Mouse (Mus musculus) cerebellum, adult 18-20 months (tissue): ENCODE data around the gene Olfr49.

Experiments
- DNase-seq, 2 experiments: peaks; one replicate each; pipeline ENCODE4 v3.0.0; 2021

Olfr49 gene

DNA sequence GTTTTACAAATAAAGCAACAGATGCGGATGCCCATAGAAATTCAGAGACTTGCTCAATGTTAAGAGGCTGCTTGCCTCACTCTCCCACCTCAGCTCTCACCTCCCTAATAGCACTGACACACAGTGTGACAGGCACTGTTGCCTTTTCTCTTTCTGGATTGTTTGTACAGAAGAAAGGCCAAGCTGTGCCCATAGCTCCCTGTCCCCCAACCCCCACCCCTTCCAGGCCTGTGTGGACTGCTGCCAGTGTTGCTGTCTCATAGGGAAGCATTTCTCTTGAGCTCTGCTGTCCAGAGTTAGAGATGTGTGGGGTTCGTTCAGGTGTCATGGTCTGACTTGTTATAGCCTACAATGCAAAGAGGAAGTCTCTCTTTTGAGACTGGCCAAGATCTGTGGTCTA is 24.5 kb downstream of the Olfr49 start:
- peak in 1 of 2 experiments; percentile 30 for DNase-seq

DNA sequence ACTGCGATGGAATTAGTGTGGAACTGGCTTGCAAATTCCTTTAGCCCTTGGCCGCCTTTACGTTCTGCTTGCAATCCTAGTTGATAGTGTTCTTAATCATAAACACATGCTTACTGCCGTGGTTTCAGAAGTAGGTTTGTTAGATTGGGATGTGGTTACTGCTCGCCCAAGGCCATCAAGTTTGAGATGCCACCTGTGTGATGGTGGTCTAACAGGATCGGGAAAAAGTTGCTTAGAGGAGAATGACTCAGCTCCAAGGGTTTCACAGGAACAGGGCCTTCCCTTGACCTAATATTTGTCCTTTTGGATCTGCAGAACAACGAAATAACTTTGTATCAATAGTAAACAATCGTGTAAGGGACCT is 25.0 kb downstream of the Olfr49 start:
- DNase-seq = no peak

DNA sequence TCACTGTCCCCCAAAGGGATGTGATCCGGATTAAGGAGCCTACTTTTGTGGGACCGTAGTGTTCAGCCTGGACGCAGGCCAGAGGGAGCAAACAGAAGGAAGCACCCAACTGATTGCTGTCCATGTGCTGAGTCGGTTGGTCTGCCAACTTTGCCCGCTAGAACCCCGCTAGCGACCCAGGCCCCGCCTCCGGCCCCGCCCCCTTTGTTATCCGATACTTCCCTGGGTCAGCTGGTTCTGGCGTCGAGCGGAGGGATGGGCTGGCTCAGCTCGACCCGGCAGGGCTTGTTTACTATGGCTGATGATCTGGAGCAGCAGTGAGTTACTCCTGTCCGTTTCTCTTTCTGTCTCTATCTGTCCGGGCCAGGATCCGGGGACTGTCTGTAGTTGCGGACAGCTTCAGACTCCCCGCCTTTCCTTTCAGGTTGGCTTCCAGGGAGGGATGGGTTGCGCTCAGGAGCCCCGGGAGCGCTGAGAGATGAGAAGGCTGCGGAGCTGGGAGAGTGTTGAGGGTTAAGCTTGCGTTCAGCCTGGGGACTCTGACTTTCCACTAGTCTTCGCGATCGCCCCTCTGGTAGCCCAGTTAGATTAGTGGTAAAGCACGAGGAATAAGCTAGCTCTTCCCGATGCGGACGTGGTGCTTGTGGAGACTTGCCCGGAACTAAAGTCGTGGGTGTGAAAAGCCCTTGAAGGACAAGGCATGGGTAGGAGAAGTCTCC is 25.6 kb downstream of the Olfr49 start:
- peak; percentile 90 to 94 for DNase-seq

DNA sequence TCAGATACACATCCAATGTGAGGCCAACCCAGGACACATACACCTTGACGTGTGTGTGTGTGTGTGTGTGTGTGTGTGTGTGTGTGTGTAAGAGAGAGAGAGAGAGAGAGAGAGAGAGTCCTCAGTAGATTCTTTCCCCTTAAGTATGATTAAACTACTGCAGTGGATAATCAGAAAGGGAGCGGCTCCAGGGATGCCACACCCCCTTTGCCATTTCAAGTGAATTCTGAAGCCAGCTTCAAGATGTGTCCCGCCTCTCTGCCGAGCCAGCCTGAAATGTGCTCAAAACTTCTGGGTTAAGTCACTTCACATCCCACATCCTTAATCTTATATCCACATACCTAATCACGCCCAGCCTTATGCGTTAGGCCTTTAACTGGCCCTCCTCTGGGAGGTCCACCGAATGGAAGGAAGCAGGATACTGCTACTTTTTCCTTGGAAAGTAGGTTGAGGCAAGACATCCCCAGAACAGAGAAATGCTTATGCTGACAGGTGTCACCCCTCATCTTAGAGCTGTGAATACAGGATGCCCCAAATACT is 26.5 kb downstream of the Olfr49 start:
- no peak for DNase-seq

DNA sequence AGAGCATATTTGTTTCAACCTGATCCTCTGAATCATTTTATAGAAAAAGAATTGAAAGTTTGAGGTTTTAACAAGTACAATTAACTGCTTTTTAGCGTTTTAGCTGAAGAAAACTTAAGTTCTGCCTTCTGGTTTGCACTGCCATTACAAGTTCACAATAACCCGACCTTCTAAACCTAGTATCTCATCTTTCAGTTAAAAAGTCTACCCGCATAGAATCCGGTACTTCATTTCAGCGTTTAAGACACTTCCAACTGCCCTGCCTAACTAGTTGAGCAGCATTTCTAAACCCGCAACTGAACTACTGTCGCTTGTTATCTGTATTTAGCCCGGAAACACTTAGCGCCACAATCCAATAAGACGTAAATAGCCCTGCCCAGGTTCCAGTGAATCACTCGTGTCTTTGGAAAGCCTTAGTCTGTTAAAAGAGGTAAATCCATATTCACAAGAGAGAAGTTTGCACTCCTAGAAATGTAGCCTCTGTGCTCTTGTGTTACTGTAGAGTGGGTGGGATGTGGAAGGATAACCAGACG is 30.0 kb downstream of the Olfr49 start:
- no peak for DNase-seq

DNA sequence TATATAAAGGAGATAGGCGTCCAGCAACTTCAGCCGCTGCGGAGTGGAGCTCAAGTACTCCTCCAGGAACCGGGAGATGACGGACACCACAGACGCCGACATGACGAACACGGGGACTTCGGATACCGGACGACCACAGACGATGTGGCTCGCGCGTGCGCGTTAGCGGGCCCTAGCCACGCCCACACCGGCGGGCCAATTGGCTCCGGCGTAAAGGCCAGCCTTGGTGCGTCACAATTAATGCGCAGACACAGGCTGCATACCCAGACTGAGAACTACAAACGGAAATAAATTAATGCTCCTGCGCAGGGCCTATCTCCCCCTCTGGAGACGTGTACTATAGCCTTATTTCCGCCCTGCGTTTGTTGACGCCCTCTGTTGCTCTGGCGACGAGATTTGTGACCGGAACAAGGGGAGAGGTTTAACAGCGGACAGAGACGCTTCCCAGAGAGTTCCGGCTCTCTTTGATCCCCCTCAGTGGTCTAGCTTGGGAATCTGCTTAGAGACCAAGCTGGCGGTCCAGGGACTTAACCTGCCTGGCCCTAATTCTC is 30.9 kb downstream of the Olfr49 start, which contains the start of the genes Dad1 and Abhd4:
Gene Dad1 (minus strand): TSS at position 364 of the 551 bp plus-strand sequence.
Gene Abhd4 (plus strand): TSS at position 448 of the 551 bp plus-strand sequence.
- peak; percentile 96 to 98 for DNase-seq

DNA sequence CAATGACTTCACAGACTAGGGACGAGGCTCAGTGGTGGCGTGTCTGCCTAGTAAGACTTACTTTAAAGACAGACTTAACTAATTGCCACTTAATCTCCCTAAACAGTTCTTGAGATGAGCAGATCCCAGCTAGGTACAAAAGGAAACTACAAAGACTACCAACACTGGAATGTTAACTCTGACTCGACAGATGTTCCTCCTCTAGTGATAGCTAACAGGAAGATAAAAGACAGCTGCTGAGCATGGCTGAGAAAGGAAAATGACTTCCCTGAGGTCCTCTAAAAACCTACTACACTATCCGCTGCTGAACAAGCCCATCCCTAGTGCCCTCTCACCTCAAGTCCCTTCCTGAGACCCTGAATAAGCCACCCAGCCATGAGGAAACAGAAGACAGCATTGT is 34.6 kb downstream of the Olfr49 start:
- no peak for DNase-seq

DNA sequence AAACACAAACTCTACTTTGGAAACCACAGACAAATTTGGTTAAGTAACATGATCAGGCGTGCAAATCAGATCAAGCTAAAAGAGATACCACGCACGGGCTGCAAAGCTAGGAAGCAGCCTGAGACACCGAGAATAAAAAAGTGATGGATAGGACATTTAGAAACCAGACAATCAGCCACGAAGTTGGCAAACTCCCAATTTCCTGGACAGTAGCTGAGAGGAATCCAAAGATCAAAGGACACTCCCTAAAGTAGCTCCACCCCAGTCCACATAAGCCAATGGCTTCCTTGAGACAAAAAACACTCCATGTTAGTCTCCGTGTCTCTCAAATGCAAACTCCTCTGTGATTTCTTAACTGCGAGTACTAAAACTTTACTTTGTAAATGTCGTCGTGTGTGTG is 35.4 kb downstream of the Olfr49 start:
- no peak for DNase-seq

DNA sequence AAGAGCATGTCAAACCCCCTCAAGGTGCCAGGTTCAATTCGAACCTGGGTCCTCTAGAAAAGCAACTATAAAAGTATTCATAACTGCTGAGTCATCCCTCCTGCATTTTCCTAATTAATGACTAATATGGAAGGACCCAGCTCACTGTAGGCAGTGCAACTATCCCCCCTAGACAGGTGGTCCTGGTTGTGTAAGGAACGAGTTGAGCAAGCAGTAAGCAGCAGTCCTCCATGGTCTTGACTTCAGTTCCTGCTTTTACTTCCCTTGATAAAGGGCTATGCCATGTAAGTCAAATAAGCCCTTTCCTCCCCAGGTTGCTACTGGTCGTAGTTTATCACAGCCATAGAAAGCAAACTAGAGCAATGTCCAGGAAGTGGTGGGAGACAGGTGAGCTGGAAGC is 38.5 kb downstream of the Olfr49 start:
- DNase-seq = no peak

DNA sequence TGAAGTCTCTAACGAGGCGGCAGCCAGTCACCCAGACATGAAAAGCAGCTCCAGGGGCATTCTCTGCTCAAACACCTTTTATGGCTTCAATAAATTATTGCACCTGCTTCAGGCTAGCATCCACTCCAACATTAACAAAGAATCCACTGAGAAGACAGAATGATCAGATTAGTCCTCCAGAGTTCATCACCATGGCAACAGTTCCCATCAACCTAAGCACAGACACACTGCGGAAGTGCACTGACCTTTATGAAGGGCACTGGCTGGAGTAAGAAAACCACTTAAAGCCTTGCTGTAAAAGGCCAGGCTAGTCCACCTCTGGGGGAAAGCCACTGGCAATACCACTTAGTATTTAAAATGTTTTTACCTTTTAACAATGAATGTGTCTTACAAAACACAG is 40.6 kb downstream of the Olfr49 start:
- no peak for DNase-seq

DNA sequence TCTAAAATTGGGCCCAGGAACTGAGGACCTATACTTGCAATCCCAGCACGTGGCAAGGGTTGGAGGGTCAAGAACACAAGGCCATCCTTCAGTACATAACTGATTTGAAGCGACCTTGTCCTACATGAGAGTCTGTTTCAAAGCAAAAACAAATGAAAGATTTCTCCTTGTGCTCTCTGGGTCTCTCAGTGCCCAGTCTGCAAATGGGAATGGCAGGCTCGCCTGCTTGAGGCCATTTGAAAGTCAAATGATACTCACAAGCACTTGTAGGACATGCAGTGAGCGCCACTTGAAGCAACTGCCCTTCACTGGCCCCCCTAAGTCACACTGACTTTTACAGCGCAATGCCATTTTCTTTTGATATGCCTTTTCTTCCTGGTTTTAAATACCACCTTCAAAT is 44.2 kb downstream of the Olfr49 start:
- DNase-seq = no peak

DNA sequence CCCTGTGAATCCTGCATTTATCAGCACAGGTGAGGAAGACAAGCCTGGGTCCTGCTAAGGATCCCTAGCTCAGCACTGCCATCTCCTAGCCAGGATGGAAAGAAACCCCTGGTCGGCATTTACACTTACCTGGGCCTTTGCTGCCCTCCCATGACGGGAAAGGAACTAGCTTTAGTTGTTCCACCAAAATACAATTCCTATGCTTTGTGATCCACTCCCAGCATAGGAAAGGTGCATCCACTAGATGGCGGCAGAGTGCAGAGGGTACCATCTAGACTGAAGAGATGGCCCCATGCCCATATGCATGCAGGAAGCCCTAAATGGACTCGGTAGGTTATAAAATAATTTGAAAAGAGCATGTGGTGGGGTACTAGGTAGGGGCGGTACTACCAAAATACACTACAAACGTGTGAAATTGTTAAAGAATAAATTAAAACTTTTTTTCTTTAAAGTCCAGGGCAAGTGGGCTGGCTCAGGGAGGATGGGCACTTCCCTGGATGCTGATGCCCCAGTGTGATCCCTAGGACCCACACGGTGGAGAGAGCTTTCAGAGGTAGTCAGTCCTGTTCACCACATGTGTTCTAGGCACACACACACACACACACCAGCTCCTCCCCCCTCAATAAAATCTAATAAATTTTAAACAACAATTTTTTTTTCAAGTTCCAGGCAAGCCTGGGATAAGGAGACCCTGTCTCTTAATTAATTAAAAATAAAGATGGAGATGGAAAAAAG is 45.6 kb downstream of the Olfr49 start:
- peak; percentile 78 to 80 for DNase-seq

DNA sequence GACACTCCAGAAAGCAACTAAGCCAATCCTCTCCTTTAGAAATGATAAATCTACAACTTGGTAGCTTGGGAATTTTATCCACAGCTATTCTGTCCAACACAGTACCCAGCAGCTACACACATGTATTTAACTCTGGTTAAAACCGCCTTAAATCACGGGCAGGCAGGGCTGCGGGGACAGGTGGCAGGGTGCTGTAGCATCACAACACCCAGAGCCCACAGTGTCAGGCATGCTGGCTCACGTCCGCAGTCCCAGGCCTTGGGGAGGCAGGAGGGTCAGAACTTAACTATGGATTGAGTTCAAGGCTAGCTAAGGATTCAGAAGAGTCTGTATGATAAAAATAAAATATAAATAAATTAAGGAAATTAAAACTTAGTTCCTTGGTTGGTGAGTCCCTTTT is 47.9 kb downstream of the Olfr49 start:
- no peak for DNase-seq

DNA sequence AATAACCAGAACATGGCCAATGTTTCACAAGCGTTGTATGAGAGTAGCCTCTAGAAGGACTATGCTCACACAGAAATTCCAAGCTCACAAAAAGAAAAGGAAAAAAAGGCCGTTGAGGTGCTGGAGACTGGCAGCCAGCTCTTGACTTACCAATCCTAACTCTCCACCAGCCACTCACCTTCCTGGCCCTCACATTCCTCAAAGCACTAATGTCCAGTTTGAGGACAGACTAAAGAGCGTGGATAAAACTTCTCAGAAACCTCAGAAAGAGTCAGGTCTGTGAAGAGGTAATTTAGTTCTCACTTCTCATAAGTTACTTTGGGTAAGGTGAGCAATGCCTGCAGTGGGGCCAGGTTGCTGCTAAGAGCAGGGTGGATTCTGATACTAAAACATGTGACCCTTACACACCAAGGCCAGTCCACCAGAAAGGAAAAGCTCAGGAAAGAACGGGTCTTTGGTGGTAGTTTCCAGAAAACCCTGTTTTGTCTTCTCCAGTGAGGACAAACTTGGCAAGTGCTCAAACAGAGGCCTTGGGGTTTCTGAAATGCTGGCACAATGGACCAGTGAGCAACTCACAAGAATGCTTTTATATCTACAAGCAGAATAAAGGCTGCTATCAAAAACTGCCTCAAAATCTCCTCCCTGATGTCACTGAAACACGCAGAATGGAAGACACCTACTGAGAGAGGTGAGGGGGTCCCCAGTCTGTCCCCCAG is 48.8 kb downstream of the Olfr49 start:
- no peak for DNase-seq

DNA sequence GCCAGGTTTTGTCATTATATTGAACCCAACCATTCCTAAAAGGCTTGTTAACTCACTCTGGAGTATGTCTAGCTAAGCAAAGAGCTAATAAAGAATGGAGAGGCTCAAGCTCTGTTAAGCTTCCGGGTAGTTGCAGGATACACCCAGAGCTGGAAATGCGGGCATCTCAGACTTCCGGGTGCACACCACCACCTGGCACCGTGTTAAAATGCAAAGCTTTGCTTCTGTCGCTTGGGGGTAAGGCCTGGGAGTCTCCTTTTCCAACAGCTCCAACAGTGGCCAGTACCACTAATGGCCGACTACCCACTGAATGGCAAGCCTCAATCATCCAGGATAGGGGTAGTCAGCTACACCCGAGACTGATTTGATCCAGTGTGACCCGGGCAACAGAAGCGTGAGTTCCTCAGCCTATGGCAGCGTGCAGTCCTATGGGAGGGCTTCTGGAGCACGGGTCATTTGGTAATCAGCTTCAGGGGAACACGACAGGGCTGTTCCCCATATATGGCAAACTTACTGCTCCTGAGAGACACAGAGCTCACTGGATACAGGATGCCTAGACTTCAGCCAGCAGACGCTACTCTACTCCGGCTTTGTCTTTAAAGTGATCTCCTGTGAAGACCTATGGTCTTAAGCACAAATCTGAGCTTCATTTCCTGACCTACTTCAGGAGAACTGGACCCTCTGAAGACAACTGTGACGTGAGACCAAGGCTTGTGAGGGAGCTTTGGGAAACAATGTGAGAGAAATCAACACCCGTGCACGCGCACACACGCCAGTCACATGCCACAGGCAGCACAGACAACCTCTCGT is 50.3 kb downstream of the Olfr49 start:
- DNase-seq = no peak

DNA sequence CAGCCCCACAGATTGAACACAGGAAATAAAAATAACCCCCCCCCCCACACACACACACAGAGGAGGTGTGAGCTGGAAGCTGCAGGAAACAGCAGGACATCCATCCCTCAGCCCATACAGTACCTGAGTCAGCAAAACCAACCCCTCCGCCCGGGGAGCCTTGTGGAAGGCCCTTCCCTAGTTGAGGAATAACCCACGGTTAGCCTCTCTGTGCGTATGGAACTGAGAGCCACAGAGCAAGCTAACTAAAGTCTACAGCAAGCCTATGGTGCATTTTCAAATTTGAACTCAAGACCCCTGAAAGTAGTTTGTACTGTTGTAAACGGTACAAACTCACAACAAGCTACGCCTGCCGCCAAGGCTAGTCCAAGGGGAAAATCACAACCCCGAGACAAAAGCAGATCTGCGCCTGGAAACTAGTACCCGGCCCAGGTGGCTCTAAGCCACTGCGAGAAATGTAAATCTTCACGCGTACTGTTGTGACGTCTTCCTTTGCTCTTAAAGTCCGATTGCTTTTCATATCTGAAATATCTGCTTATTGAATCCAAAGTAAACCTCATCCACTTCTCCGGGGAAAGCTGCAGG is 51.1 kb downstream of the Olfr49 start:
- no peak for DNase-seq

DNA sequence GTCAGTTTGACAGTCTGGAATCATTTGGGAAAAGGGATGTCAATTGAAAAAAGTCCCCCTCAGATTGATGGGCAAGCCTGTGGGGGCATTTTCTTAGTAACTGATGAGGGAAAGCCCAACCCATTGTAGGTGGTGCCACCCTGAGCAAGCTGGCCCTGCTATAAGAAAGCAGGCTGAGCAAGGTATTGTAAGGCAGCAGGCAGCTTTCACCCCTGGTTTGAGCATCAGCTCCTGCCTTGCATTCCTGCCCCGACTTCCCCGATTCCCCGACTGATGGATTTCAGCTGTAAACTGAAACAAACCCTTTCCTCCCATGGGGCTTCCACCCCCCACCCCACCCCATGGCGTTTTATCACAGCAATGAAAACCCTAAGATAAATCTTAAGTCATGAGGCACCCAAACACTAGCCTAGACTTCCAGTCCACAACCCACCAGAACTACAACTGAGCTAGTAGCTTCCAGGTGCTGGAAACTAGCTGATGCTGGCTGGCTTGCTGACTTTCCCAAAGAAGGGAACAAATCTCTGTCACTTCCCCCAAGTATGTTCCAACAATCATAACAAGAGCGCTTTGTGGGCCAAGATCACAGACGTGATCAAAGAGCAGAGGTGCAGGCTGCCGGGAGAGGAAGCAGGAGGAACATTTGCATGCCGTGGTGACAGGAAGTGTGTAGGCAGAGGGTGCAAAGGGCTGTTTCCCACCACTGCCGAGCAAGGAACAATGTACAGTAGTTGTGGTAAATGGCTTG is 51.8 kb downstream of the Olfr49 start:
- no peak for DNase-seq

DNA sequence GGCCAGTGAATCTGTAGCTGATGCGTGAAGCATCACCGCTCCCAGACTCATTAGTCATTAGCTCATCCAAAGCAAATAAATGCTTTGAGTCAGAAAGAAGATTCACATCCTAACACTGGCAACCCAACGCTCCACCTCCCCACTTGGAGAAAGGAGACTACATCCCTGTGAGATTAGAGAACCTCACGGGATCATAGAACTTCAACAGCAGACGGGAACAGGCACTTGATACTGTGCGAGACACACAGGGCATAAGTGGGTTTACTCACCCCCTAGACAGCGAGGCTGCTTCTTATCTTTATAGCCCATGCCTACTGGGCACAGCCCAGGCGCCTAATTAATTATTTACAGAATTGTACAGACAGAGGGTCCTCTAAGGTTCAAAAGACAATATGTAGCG is 52.6 kb downstream of the Olfr49 start:
- no peak for DNase-seq

DNA sequence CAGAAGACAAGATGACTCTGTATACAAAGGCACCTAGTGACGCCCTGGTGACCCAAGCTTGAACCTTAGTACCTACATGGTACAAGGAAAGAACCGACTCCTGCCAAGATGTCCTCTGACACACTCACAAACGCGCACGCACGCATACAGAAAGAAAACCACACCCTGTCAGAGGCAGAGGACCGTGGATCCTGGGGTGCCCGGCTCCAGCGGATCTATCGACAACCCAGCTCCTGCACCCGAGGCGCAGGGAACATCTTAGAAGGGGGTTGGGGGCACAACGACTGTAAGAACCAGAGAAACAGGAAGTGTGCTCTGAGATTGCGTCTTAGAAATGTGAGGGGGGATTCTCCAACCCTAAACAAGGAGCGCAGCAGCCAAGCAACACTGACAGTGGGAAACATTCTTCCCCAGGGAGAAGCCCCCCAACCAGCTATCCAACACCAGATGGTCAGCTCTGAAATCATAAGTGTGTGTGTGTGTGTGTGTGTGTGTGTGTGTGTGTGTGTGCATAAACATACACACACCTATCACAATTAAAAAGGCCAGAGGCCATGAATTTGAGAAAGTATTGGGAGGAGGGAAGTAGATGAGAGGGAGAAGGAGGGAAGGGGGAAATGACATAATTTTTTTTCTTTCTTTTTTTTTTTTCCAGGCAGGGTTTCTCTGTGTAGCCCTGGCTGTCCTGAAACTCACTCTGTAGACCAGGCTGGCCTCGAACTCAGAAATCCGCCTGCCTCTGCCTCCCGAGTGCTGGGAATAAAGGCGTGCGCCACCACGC is 53.4 kb downstream of the Olfr49 start:
- no peak for DNase-seq

DNA sequence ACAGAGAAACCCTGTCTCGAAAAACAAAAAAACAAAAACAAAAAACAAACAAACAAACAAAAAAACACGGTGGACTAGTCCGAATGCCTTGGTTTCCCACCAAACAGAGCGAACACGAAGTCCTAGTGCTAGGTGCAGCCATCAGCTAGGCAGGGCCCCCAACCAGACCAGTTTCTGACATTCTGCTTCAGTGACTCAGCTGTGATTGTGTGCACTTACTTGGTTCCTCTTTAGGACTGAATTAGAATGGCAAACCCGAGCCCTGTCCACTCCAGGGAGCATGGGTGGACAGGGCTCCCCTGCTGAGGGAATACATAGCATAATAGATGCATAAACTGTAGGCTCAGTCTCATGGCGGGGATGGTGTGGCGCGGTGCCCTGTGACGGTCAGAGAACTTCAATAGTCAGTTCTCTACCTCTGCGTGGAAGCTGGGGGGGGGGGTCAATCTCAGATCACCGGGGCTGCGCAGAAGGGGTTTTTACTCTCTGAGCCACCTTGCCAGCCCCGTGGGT is 54.0 kb downstream of the Olfr49 start:
- no peak for DNase-seq
